Mouse (Mus musculus) small intestine, adult 2 months (tissue): ENCODE results near the gene Dthd1. TPM values are rescaled to one million over a fixed set of nuclear protein-coding genes. Genes with fewer than 3 reads are reported as not detected.

ENCODE experiments used
- H3K27ac ChIP-seq: fragments of 200-500 bp; 2 replicates; pipeline ENCODE4 v1.5.1; 2012; ENCODE audit warnings: low read depth, low read length, control low read depth, inconsistent platforms; ENCODE audit not compliant: insufficient read depth
- H3K27me3 ChIP-seq: fragments of 200-500 bp; 2 replicates; pipeline ENCODE4 v1.6.1; 2012; ENCODE audit warnings: mild to moderate bottlenecking, moderate library complexity, low read length, inconsistent platforms; ENCODE audit not compliant: control insufficient read depth, insufficient read depth
- H3K36me3 ChIP-seq: fragments of 200-500 bp; 2 replicates; pipeline ENCODE4 v1.6.1; 2012; ENCODE audit warnings: mild to moderate bottlenecking, low read length, control low read depth, inconsistent platforms; ENCODE audit not compliant: control insufficient read depth, insufficient read depth
- H3K4me1 ChIP-seq: fragments of 200-500 bp; 2 replicates; pipeline ENCODE4 v1.6.1; 2012; ENCODE audit warnings: low read length, inconsistent platforms, mixed read lengths; ENCODE audit not compliant: control insufficient read depth, insufficient read depth, insufficient read length
- H3K4me3 ChIP-seq: fragments of 200-500 bp; 2 replicates; pipeline ENCODE4 v1.5.1; 2012; ENCODE audit warnings: low read depth, mild to moderate bottlenecking, control low read depth, inconsistent platforms, low read length, moderate library complexity
- CTCF ChIP-seq: fragments of 200-500 bp; IDR thresholded peaks from 2 replicates; pipeline ENCODE4 v1.5.1; 2012; ENCODE audit warnings: low read depth, mild to moderate bottlenecking, control low read depth, inconsistent platforms, low read length, moderate library complexity, mixed read lengths; ENCODE audit not compliant: insufficient replicate concordance, insufficient read length; ENCODE audit errors: extremely low read depth
- POLR2A ChIP-seq: fragments of 200-500 bp; IDR thresholded peaks from 2 replicates; pipeline ENCODE4 v1.6.1; 2012; ENCODE audit warnings: low read depth, mild to moderate bottlenecking, control low read depth, inconsistent platforms, low read length, moderate library complexity
- WGBS: fragments of 180-500 bp; shearing (Covaris S2); methylation state at CpG from one replicate; pipeline ENCODE4 v1.1.7; 2018; 5-methylcytosine and 5-hydroxymethylcytosine counted together
- polyA plus RNA-seq: library from polyadenylated mRNA; depleted of rRNA; stranded (reverse); fragments of >200 nt; gene quantifications from 2 replicates; pipeline ENCODE4 v1.2.3, GENCODE M21; 2012; rRNA removed

Gene Dthd1
- polyA plus RNA-seq, 1 experiment, result not detected

GRCm38 (mm10) chr5:62879530-62879929 lies 65.9 kb downstream of the Dthd1 start:
- 43% methylated on average over 1 of the region's 1 CpGs for WGBS
- Histone ChIP-seq H3K4me3 (no peak overlapping the region), H3K27ac (no peak overlapping the region), H3K4me1 (no peaks in the 10 kb centered on the region), H3K36me3 (no peaks in the 10 kb centered on the region), H3K27me3 (no peaks in the 10 kb centered on the region)
- TF ChIP-seq CTCF, result no peak
- no peak for TF ChIP-seq POLR2A

DNA sequence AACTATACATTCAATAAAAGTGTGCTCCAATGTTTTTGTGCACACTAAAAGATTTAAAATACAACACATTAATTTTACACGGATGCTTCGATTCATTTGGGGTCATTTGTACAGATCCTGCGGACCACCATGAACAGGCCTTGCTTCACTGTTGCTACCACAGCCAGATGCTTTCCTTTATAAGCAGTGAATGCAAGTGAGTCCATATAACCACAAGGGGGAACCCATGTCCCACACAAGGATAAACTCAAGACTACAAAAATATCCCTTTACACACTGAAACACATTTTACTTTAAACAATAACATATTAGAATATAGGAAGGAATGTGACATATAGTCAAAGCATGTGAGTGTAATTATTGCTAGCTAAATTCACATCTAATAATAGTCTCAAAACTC lies 81.7 kb downstream of the Dthd1 start:
- no peak overlapping the region for H3K4me3 ChIP-seq
- 72% methylated on average over 3 of the region's 3 CpGs for WGBS

DNA sequence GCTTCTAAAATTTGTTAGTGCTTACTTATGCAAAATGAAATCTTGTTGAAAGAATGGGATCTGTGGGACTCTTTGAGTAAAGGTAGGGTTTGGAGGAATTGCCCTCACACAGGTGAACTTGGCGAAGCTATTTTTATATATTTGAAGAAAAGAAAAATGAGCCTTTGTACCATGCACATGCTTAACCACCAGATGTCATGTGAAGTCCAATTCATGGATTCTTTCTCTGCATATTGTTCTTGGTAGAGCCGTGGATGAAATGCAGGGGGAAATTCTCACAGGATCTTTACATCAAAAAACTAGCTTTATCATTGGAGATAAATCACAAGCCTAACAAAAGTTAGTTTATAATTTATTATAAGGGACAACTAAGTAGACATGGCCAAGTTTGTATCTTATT lies 93.3 kb downstream of the Dthd1 start:
- Histone ChIP-seq H3K27me3 (no peaks in the 10 kb centered on the region), H3K27ac (no peak overlapping the region), H3K36me3 (no peaks in the 10 kb centered on the region), H3K4me1 (no peaks in the 10 kb centered on the region), H3K4me3 (no peak overlapping the region)
- no peak for TF ChIP-seq CTCF
- TF ChIP-seq POLR2A, result no peak
- 71% methylated on average over 2 of the region's 2 CpGs for WGBS

More for the DNA sequence above, 81.7 kb downstream of the Dthd1 start:
- no peaks in the 10 kb centered on the region for H3K27me3 ChIP-seq
- H3K4me1 ChIP-seq, result no peaks in the 10 kb centered on the region
- no peaks in the 10 kb centered on the region for H3K36me3 ChIP-seq
- TF ChIP-seq POLR2A, result no peak
- no peak for TF ChIP-seq CTCF
- no peak overlapping the region for H3K27ac ChIP-seq

DNA sequence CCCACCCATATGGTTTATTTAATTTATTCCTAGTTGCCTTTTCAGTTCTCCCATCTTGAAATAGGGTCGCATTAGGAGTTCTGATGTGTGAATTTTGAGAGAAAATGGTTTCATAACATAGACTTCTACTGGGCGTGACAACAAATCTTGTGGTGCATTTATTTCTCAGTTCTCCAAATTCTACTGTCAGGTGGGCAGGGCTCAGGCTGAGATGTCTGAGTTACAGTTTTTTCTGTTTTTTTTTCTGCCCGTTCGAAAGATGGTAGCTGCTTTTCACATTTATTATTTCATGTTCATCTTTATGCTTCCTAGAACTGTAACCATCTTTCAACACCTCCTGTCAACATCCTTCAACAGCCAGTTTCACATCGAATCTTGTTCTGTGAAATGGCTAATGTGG lies 95.5 kb downstream of the Dthd1 start:
- TF ChIP-seq POLR2A (no peak), CTCF (no peak)
- Histone ChIP-seq H3K4me1 (no peaks in the 10 kb centered on the region), H3K27me3 (no peaks in the 10 kb centered on the region), H3K36me3 (no peaks in the 10 kb centered on the region), H3K27ac (no peak overlapping the region), H3K4me3 (no peak overlapping the region)
- 81% methylated on average over 5 of the region's 5 CpGs for WGBS

GRCm38 (mm10) chr5:62924616-62925015 lies 111.0 kb downstream of the Dthd1 start:
- Histone ChIP-seq H3K27ac (no peak overlapping the region), H3K4me3 (no peak overlapping the region), H3K36me3 (no peaks in the 10 kb centered on the region), H3K27me3 (no peaks in the 10 kb centered on the region), H3K4me1 (no peaks in the 10 kb centered on the region)
- no peak for TF ChIP-seq CTCF
- no peak for TF ChIP-seq POLR2A

Other genes starting within 250 kb of the Dthd1 start
- 1.9 and 2.9 TPM in 2 replicates for gene Arap2, start 47.7 kb upstream of the Dthd1 start, polyA plus RNA-seq